Mouse (Mus musculus): ENCODE results near the gene Mipol1.

Gene Mipol1

GRCm38 (mm10) chr12:57428767-57429166, 198.5 kb downstream of the Mipol1 start:
- 84% methylated on average over 2 of the region's 2 CpGs for WGBS

GRCm38 (mm10) chr12:57436939-57437659, 206.9 kb downstream of the Mipol1 start:
- WGBS = 84% methylated on average over 8 of the region's 8 CpGs

GRCm38 (mm10) chr12:57444281-57444903, 214.2 kb downstream of the Mipol1 start:
- 87% methylated on average over 10 of the region's 10 CpGs for WGBS

- WGBS = 87% methylated on average over 3 of the region's 3 CpGs
Measured at GRCm38 (mm10) chr12:57447331-57447730, 217.1 kb downstream of the Mipol1 start.

- WGBS = 70% methylated on average over 1 of the region's 1 CpGs
Measured at GRCm38 (mm10) chr12:57449299-57449698, 219.1 kb downstream of the Mipol1 start.

- 85% methylated on average over 5 of the region's 5 CpGs for WGBS
Measured at GRCm38 (mm10) chr12:57450017-57450583, 219.9 kb downstream of the Mipol1 start.

- 69% methylated on average over 4 of the region's 4 CpGs for WGBS
Measured at GRCm38 (mm10) chr12:57456911-57457310, 226.7 kb downstream of the Mipol1 start.

- WGBS = 64% methylated on average over 4 of the region's 4 CpGs
Measured at GRCm38 (mm10) chr12:57457339-57457738, 227.1 kb downstream of the Mipol1 start.

- 83% methylated on average over 12 of the region's 12 CpGs for WGBS
Measured at GRCm38 (mm10) chr12:57464520-57465334, 234.5 kb downstream of the Mipol1 start.

- WGBS = 91% methylated on average over 8 of the region's 8 CpGs
Measured at GRCm38 (mm10) chr12:57471786-57472185, 241.6 kb downstream of the Mipol1 start.

GRCm38 (mm10) chr12:57476876-57477275, 246.6 kb downstream of the Mipol1 start:
- WGBS = 83% methylated on average over 3 of the region's 3 CpGs

- WGBS = 76% methylated on average over 2 of the region's 2 CpGs
Measured at GRCm38 (mm10) chr12:57481823-57482222, 251.6 kb downstream of the Mipol1 start.

- 75% methylated on average over 6 of the region's 6 CpGs for WGBS
Measured at GRCm38 (mm10) chr12:57496347-57497119, 266.3 kb downstream of the Mipol1 start.

GRCm38 (mm10) chr12:57500246-57500645, 270.0 kb downstream of the Mipol1 start:
- 77% methylated on average over 7 of the region's 7 CpGs for WGBS

GRCm38 (mm10) chr12:57505329-57505728, 275.1 kb downstream of the Mipol1 start:
- 69% methylated on average over 7 of the region's 7 CpGs for WGBS

- WGBS = 46% methylated on average over 11 of the region's 11 CpGs
Measured at GRCm38 (mm10) chr12:57508938-57509337, 278.7 kb downstream of the Mipol1 start.

GRCm38 (mm10) chr12:57509726-57510125, 279.5 kb downstream of the Mipol1 start:
- 71% methylated on average over 4 of the region's 4 CpGs for WGBS

GRCm38 (mm10) chr12:57511127-57511526, 280.9 kb downstream of the Mipol1 start:
- 84% methylated on average over 4 of the region's 4 CpGs for WGBS

GRCm38 (mm10) chr12:57511560-57511959, 281.3 kb downstream of the Mipol1 start:
- 82% methylated on average over 5 of the region's 5 CpGs for WGBS

- 36% methylated on average over 1 of the region's 1 CpGs for WGBS
Measured at GRCm38 (mm10) chr12:57514552-57514951, 284.3 kb downstream of the Mipol1 start.

- 61% methylated on average over 12 of the region's 12 CpGs for WGBS
Measured at GRCm38 (mm10) chr12:57515702-57516377, 285.6 kb downstream of the Mipol1 start.

Measured in cerebral cortex, adult 2 months (tissue).